Mouse (Mus musculus) retina, postnatal 7 days (tissue): ENCODE data around the gene Grip1.

Experiments
- DNase-seq: peaks from one replicate; pipeline ENCODE4 v3.0.0-alpha.2; 2012; ENCODE audit warnings: low read depth, low spot score

Grip1 gene

GRCm38 (mm10) chr10:119453431-119454105 is at the start of gene Grip1:
Gene Grip1 (plus strand): TSS chr10:119453830.
- peak; percentile 43 for DNase-seq

- no peak for DNase-seq
Observed at GRCm38 (mm10) chr10:119405103-119405502, 48.5 kb upstream of the Grip1 start.

DNA sequence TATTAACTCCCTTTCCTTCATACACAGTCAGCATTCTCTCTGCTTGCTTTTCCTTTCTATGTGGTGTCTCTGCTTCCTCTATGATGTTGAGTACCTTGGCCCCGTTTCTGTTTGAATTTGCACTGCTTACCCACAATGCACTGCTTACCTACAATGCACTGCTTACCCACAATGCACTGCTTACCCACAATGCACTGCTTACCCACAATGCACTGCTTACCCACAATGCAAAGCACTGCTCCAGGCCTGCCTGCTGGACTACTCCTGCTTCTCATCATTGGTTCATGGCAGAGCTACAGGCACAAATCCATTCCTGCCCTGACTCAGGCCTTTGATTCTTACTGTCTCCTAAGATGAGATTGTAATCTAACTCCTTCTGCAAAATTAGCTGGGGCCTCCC is 48.0 kb upstream of the Grip1 start:
- no peak for DNase-seq

DNA sequence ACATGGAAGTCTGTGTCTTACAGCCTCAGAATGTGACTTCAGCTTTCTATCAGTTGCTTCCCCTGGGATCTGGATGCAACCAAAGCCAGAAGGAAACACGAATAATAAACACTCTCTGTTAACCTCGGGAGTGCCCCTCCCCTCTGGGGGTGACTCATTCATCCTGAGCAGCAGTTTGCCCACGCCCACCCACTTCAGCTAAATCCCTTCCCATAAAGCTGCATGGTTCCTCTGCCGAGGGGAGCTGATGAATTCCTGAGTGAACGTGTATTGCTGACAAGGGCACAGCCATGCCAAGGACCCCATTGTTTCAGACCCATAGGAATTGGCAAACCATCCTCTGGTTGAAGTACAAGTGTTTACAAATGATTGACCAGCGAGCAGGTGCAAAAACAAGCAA is 45.3 kb upstream of the Grip1 start:
- no peak for DNase-seq

DNA sequence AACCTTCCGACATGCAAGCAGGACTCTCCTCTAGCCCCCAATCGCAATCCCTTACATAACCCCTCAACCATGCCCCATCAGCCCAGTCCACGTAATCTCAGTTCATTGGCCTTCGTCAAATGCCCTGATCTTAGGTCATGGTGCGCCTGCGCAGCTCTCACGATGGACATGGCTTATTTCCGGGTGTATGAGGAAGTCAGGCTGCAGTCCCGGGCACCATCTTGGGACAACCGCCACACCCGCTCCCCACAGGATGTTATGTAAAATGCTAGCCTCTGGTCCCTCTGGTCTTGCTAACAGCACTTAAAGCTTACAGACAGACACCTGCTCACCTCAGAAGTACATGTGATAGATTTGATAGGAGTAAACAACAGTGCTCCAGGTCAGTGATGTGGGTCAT is 40.4 kb upstream of the Grip1 start:
- DNase-seq, result no peak

- no peak for DNase-seq
Observed at GRCm38 (mm10) chr10:119415106-119415505, 38.5 kb upstream of the Grip1 start.

GRCm38 (mm10) chr10:119421418-119421817 is 32.2 kb upstream of the Grip1 start:
- DNase-seq, result no peak

GRCm38 (mm10) chr10:119423821-119424534 is 29.7 kb upstream of the Grip1 start:
- DNase-seq, result no peak

DNA sequence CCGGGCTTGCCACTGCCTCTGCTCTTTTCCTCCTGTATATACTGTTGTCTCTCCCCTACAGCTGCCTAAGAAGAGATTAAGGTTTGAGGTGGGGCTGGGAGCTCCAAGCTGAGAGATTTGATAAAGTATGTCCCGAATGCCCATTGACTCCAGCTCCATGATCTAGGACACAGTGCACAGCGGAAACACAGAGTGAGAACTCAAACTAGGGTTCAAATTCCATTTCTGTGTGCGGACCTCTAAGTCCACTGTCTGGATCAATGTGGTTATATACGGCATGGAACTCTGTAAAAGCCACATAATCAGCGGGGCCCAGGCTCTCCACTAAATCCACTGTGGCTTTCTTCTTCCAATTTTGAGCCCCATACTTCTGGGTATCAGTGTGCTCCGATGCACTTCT is 26.0 kb upstream of the Grip1 start:
- no peak for DNase-seq

- DNase-seq, result no peak
Observed at GRCm38 (mm10) chr10:119428106-119428505, 25.5 kb upstream of the Grip1 start.

DNA sequence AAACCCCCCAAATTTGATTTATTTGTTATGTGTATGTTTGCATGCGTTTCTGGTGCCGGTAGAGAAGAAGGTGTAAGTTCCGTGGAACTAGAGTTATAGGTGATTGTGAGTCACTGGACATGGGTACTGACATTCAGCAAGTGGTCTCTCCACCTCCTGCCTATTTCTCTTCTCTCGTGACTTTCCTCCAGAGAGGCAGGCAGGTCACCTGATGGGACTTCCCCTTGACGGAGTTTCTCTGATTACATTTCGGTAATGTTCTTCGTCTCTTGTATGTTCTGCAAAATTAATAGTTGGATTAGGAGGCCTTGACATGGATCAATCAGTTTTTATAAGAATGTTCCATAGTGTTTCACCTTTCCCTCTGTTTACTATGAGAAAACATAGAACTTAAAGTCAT is 23.4 kb upstream of the Grip1 start:
- no peak for DNase-seq

GRCm38 (mm10) chr10:119431801-119432200 is 21.8 kb upstream of the Grip1 start:
- DNase-seq, result no peak

GRCm38 (mm10) chr10:119435818-119436217 is 17.8 kb upstream of the Grip1 start:
- DNase-seq, result no peak

GRCm38 (mm10) chr10:119437319-119437718 is 16.3 kb upstream of the Grip1 start:
- no peak for DNase-seq

DNA sequence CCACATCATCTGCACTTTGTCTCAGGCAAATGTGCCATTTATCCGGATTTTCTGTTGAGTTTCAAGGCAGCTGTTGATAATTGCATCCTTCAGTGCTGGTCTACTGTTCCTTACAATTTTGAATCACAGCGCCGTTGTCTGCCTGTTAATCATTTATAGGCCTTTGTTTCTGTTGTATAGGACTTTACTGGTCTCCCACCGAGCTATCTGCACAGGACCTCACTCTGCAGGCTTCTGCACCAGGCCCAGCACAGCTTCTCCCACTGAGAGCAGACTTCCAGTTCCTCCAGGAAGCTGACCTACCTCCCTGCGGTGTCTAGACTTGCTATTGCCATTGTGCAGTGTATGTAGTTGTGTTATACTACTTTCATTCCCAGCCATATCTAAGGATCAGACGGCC is 11.9 kb upstream of the Grip1 start:
- no peak for DNase-seq

DNA sequence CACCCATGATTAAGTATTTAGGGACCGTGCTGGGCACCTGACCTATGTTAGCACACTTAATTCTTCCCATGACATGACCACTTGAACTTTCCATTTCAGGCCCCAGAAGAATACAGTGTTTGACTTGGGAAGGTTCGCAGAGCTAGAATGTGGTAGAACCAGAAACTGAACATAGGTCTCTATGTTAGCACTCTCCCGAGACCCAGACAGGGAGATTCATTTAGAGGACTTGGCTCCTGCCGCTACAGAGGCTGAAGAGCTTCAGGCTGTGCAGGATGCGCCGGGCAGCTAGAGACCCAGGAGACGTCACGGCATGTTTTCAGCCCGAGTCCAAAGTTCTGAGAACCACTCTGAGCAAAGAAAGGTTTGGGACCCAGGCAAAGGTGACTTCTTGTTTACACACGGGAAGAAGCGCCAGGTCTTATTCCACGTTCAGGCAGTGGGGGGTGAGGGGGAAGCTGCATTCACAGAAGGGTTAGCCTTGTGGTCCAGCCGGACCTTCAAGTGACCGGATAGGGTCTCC is 6.2 kb upstream of the Grip1 start:
- no peak for DNase-seq

GRCm38 (mm10) chr10:119447930-119448329 is 5.7 kb upstream of the Grip1 start:
- no peak for DNase-seq

DNA sequence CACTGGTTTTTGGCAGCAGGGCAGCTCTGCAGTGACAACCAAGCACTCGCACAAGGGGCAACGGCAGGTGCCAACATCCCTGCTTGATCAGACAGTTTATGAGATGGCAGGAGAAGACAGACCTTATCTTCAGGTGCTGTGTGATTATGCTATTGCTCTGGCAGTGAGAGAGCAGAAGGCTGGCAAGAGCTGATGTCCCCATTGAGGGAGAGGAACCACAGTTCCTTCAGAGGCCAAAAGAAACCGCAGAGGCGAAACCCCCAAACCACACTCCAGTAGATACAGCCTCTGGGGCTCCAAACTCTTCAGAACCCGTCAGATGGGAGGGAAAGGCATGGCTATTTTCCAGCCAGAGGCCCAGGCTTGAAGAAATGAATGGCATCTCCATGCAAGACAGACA is 932 bp upstream of the Grip1 start:
- no peak for DNase-seq

DNA sequence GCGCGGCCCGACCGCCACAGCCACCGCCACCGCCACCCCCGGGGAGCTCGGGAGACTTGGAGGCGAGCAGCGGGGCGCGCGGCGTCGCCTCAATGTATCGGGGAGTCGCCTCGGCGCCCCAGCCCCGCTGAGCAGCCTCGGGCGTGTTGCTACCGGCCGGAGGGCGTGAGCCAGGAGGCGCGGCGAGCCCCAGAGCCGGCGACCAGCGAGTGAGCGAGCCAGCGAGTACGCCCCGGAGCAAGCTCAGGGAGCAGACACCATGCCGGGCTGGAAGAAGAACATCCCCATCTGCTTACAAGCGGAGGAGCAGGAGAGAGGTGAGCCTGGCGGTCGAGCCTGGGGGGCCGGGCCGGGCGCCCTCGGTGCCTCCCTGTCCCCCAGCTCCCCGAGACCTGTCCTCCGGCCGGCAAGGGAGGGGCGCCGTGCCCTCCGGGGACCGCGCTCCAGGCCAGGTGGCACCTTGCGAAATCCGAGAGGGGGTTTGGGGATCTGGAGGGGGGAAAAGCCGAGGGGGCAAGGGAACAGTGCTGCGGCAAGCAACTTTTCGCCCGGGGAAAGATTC is 557 bp downstream of the Grip1 start:
- peak; percentile 23 for DNase-seq

DNA sequence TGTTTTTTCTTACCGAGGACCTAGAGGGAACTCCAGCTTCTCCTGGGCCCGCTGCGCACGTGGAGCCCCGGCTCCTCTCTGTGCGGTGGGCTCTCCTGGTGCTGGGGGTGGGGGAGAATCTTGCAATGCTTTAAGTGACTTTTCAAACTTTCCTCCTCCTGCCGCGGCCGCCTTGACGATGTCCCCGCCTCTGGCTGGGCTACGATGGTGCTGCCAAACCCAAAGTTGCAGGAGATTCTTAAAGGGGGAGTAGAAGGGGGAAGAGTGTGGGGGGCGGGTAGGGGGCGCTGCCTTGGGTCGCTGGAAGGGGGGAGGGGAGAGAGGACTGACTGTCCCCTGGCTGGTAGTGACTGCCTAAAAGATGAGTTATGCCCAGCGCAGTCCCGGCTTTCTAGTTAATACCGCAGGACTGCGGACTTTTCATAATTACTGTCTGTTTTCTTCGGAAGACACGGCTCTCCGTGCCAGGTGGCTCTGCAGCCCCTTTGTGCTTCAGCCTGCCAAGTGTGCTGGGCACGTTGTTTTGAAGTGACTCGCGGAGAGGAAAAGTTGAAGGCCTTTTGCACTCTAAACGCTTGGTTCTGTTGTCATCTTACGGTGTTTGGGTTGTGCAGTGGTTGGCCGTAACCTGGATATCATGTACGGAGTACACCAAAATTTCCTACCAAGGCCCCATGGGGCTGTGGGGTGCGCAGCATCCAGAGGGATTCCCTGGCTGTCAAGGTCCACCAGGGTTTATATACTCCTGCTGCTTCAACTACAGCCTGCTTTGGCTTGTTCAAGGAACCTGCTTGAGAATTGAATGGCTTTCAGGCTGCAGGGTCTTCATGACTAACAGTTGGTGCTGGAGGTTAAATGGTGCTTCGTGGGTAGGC is 1.3 kb downstream of the Grip1 start:
- DNase-seq, result no peak

DNA sequence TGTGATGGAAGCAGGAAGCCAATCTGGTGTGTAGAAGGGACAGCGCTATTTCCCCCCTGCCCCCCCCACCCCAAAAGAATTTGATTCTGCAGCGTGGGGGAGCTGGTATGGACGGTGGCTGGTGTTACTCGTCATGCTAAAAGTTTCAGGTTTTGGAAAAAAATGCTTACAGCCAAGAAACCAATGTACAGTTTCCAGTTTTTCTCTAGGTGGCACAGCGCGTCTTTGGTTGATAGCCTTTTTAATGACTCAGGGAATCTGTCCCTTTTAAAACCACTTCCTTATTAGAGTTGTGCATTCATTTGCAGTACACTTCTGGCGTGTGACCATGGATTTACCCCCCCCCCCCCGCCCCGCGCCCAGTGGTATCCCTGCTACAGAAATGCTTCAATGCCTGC is 1.9 kb downstream of the Grip1 start:
- no peak for DNase-seq

DNA sequence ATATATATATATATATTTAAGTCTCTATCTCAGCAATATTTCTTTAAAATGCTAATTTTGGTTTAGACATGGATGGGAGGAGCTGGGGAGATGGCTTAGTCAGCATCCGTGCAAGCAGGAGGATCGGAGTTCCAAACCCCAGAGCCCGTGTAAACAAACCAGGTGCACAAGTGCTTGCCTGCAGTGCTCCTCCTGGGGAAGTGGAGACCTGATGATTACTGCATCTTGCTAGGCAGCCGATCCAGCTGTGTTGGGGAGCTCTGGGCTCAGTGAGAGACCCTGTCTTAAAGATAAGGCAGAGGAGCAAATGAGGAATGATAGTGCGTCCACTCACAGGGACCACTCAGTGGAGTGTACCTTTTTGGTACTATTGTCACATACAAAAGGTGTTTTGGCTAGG is 3.5 kb downstream of the Grip1 start:
- DNase-seq, result no peak
